Mouse (Mus musculus) G1E-ER4 (cell line): Measurements from ENCODE around the gene Golga4. TPM values are rescaled to one million over a fixed set of nuclear protein-coding genes. Genes with fewer than 3 reads are reported as not detected.

Experiments used
- GATA1 ChIP-seq: IDR thresholded peaks from one replicate; pipeline ENCODE4 v1.8.0; 2012; ENCODE audit warnings: low read length, inconsistent platforms
- polyA plus RNA-seq: library from polyadenylated mRNA; stranded (reverse); fragments of >175 nt; gene quantifications from 2 replicates; pipeline ENCODE4 v1.2.3, GENCODE M21; 2012

Golga4 gene
- 24.1 and 24.2 TPM in 2 replicates for polyA plus RNA-seq

DNA sequence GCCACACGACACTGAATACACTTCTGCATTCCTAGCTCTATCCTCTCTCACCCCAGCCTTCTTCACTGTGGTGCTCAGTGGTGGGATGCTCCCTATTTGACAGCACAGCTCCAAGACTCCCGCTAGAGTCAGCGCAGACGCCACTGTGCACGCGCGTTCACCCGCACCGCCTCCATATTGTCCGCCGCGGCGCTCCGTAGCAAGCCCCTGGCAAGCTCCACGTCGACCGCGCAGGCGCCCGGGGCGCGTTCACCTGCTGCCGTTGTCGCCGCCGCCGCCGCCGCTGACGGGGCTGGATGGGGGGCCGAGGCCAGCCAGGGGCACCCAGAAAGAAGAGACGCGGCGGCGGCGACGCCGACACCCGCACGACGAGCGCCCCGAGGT, at the start of gene Golga4:
Golga4 (plus strand) TSS at position 248 of the 384 bp plus-strand sequence.
- TF ChIP-seq GATA1 = no peak

DNA sequence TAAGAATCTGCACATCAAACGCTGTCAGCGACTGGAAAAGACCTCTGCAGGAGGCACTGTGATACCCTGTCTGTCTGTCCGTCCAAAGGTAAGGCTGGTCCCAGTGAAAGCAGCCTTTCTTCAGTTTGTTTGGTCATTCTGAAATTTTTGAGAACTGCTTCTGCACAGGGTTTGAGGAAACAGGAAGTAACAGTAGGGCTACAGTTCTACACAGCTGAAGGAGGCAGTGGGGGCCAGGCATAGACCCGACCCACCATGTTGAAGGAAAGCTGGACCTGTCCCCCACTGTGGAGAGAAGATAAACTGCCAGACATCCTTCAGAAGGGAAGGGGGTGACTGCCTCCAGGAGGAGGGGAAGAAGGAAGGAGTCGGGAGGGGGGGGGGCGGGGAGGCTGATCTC, 49.7 kb upstream of the Golga4 start:
- no peak for TF ChIP-seq GATA1

- no peak for TF ChIP-seq GATA1
Observed at GRCm38 (mm10) chr9:118458039-118458438, 48.0 kb upstream of the Golga4 start.

- no peak for TF ChIP-seq GATA1
Observed at GRCm38 (mm10) chr9:118464031-118464430, 42.0 kb upstream of the Golga4 start.

GRCm38 (mm10) chr9:118468301-118468700, 37.8 kb upstream of the Golga4 start:
- no peak for TF ChIP-seq GATA1

- no peak for TF ChIP-seq GATA1
Observed at GRCm38 (mm10) chr9:118469272-118469671, 36.8 kb upstream of the Golga4 start.

DNA sequence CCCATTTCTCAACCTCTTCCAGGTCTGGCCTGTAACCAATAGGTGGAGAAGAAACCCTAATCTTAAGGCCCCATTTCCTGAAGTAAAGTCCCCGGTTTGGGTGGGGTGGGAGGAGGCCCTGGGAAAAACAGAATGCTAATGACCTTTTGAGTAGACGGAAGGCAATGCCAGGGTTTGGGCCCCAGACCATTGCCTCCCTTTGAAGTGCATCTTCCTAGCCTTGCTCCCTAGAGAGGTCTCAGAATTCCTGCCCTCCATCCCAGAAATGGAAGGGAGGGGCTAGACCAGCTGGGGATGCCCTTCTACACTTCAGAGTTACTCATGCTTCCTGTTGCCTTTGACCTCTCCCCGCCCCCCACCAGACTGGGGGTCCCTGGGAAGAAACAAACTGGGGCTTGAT, 34.8 kb upstream of the Golga4 start:
- no peak for TF ChIP-seq GATA1

DNA sequence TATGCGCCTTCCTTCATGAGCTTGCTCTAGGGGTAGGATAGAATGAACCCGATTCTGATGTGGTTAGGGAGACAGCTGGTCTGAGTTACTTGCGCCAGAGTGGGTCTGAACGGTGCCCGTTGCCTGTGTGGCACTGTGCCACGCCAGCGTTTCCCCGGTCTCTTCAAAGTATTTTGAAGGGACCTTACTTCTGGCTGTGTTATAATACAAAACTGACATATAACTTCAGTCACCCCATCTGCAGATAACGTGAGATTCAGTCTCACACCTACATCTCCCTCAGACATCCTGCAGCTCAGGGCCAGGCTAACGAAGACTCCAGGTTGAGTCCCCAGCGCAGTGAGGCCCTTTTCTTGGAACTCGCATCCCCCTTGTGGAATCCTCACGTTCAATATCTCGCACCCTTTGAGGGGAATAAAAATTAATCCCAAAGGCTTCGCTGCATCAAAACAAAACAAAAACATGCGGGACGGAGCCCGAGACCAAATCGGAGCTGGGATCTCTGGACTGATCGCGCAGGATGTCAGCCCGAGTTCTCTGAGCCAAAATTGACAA, 29.8 kb upstream of the Golga4 start:
- TF ChIP-seq GATA1 = no peak

GRCm38 (mm10) chr9:118476766-118477271, 29.2 kb upstream of the Golga4 start:
- TF ChIP-seq GATA1 = no peak

GRCm38 (mm10) chr9:118477281-118477931, 28.7 kb upstream of the Golga4 start:
- no peak for TF ChIP-seq GATA1

DNA sequence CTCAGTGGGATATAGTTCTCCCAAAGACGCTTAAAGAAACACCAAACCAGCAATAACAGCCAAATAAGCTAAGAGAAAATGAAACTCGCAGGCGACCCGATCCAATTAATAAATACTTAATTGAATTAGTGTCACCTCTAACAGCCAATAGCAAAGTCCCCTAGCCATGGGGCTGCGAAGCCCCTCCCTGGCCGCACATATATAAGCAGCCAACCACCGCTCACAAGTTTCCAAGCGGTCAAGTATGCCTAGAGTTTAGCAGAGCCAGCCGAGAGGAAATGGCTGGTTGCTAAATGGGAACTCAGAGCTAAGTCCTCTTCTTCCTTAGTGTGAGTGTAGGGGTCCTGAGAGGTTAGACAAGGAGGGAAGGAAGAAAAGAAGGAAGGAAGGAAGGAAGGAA, 28.1 kb upstream of the Golga4 start, which contains the start of gene Eomes:
Eomes (plus strand) TSS at position 252 of the 400 bp plus-strand sequence.
- TF ChIP-seq GATA1 = no peak

GRCm38 (mm10) chr9:118478458-118478838, 27.6 kb upstream of the Golga4 start:
- no peak for TF ChIP-seq GATA1

DNA sequence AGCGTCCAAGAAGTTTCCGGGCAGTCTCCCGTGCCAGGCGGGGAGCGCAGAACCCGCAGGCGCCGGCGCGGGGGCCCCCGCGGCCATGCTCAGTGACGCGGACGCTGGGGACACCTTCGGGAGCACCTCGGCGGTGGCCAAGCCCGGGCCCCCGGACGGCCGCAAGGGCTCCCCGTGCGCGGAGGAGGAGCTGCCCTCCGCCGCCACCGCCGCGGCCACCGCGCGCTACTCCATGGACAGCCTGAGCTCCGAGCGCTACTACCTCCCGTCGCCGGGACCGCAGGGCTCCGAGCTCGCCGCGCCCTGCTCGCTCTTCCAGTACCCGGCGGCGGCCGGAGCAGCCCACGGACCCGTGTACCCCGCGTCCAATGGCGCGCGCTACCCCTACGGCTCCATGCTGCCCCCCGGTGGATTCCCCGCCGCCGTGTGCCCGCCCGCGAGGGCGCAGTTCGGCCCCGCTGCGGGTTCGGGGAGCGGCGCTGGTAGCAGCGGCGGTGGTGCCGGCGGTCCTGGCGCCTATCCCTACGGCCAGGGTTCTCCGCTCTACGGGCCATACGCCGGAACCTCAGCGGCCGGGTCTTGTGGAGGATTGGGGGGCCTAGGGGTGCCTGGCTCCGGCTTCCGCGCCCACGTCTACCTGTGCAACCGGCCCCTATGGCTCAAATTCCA, 27.1 kb upstream of the Golga4 start:
- TF ChIP-seq GATA1 = no peak

DNA sequence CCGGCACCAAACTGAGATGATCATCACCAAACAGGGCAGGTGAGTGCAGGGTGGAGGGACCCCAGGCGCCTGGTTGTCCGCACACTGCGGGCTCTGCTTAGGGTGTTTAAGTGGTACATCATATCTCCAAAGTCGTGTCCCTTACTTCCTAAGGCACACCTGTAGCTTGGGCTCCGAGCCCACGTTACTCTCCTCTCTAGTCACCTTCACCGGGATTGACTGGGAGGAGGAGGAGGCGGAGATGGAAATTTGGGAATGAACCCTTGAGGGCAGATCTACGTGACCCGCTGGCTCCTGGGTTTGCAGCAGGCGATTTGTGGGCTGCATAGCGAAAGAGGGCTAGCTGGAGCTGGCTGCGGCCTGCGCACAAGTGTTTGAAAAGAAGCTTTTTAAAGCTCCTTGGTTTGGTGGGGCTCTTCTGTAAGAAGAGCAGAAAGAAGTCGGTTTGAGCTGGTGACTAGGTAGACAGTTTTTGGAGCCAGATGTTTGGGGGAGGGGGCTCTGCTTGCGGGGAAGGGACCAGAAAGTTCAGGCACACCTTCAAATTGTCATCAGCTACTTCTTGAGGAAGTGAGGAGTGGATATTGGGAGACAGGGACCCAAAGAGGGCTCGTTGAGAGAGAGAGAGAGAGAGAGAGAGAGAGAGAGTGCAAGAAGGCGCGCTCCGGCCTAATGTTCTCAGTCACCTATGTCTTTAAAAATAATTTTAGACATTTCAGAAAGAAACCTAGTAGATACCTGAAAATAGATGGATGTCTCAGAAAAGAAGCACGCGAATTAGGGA, 26.4 kb upstream of the Golga4 start:
- TF ChIP-seq GATA1 = no peak

DNA sequence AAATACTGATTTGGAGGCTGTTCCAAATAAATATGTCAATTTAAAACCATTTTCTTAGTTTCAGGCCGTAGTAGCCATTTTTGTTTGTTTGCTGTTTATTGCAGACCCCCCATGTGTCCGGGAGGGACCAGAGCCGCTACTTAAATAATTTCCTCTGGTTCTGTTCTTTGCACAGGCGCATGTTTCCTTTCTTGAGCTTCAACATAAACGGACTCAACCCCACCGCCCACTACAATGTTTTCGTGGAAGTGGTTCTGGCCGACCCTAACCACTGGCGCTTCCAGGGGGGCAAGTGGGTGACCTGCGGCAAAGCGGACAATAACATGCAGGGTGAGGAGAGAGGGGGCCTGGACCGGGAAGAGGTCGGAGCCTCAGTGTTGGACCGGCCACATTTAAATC, 25.8 kb upstream of the Golga4 start:
- no peak for TF ChIP-seq GATA1

DNA sequence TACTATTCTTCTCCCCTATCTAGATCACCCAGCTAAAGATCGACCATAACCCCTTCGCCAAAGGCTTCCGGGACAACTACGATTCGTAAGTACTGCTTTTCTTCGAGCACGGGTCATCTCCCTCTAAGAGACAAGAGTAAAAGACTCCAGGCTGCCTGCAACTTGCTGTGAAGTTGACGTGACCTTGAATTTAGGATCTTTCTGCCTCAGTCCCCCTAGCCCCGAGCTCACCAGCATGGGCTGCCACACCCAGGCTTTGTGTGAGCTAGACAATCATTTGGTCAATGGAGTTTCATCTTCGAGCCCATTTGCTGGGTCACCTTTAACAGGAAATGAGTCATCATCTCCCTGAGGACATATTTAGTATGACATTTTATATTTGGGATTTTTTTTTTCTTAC, 23.9 kb upstream of the Golga4 start:
- TF ChIP-seq GATA1 = no peak
